Mouse (Mus musculus): ENCODE data around the gene Eif3g.

Gene Eif3g

GRCm38 (mm10) chr9:20889185-20890141 lies 9.0 kb downstream of the Eif3g start:
- DNase-seq (ENCODE audit: low spot score in 2 of 2), result peak in 1 of 2 experiments; percentile 65

- no peak for DNase-seq (ENCODE audit: low spot score in 2 of 2)
Measured at GRCm38 (mm10) chr9:20888386-20888765, 10.0 kb downstream of the Eif3g start.

GRCm38 (mm10) chr9:20887704-20888385 lies 10.6 kb downstream of the Eif3g start, which contains the start of gene Ppan:
TSS of gene Ppan (plus strand) at chr9:20888175.
- DNase-seq (ENCODE audit: low spot score in 2 of 2), result peak; percentile 86 to 95

- no peak for DNase-seq (ENCODE audit: low spot score in 2 of 2)
Measured at GRCm38 (mm10) chr9:20887191-20887590, 11.2 kb downstream of the Eif3g start.

- DNase-seq (ENCODE audit: low spot score in 2 of 2), result no peak
Measured at GRCm38 (mm10) chr9:20886563-20886962, 11.9 kb downstream of the Eif3g start.

GRCm38 (mm10) chr9:20879097-20879792 lies 19.2 kb downstream of the Eif3g start, which contains the start of gene Angptl6:
TSS of gene Angptl6 (minus strand) at chr9:20879727.
- no peak for DNase-seq (ENCODE audit: low spot score in 2 of 2)

- DNase-seq (ENCODE audit: low spot score in 2 of 2), result peak in 1 of 2 experiments; percentile 61
Measured at GRCm38 (mm10) chr9:20878710-20879065, 19.7 kb downstream of the Eif3g start.

GRCm38 (mm10) chr9:20878041-20878709 lies 20.2 kb downstream of the Eif3g start:
- DNase-seq (ENCODE audit: low spot score in 2 of 2), result peak; percentile 97 to 99

GRCm38 (mm10) chr9:20877118-20878040 lies 21.0 kb downstream of the Eif3g start:
- DNase-seq (ENCODE audit: low spot score in 2 of 2), result no peak

- DNase-seq (ENCODE audit: low spot score in 2 of 2), result no peak
Measured at GRCm38 (mm10) chr9:20876318-20877117, 21.9 kb downstream of the Eif3g start.

GRCm38 (mm10) chr9:20875021-20875790 lies 23.2 kb downstream of the Eif3g start:
- no peak for DNase-seq (ENCODE audit: low spot score in 2 of 2)

- no peak for DNase-seq (ENCODE audit: low spot score in 2 of 2)
Measured at GRCm38 (mm10) chr9:20873521-20873920, 24.9 kb downstream of the Eif3g start.

- DNase-seq (ENCODE audit: low spot score in 2 of 2), result no peak
Measured at GRCm38 (mm10) chr9:20872991-20873390, 25.4 kb downstream of the Eif3g start.

GRCm38 (mm10) chr9:20870211-20871173 lies 27.9 kb downstream of the Eif3g start:
- no peak for DNase-seq (ENCODE audit: low spot score in 2 of 2)

GRCm38 (mm10) chr9:20869246-20869645 lies 29.2 kb downstream of the Eif3g start:
- no peak for DNase-seq (ENCODE audit: low spot score in 2 of 2)

- DNase-seq (ENCODE audit: low spot score in 2 of 2), result peak in 1 of 2 experiments; percentile 60
Measured at GRCm38 (mm10) chr9:20868448-20869001, 29.9 kb downstream of the Eif3g start, which contains the start of gene A230050P20Rik. TSS of gene A230050P20Rik (plus strand) at chr9:20868642.

GRCm38 (mm10) chr9:20866879-20867278 lies 31.5 kb downstream of the Eif3g start:
- DNase-seq (ENCODE audit: low spot score in 2 of 2), result no peak

All from spleen, postnatal 10 days (tissue).